Mouse (Mus musculus): ENCODE data around the gene Slc17a5. TPM values are rescaled to one million over a fixed set of nuclear protein-coding genes. Genes with fewer than 3 reads are reported as not detected.

The Slc17a5 gene
- total and polyA plus RNA-seq, 2 experiments, result 10.9 to 16.4 TPM

DNA sequence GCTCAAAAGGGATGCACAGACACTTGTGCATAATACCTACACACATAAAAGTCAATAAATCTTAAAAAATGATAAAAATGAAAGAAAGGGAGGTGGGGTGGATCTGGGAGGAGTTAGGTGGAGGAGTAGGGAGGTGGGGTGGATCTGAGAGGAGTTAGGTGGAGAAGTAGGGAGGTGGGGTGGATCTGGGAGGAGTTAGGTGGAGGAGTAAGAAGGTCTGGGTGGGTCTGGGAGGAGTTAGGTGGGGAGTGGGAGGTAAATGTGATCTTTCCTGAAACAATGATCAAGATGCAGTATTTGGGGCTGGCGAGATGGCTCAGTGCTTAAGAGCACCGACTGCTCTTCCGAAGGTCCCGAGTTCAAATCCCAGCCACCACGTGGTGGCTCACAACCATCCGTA, 82.6 kb downstream of the Slc17a5 start:
- H3K36me3 ChIP-seq (ENCODE audit: control insufficient read depth, insufficient read depth, low read length), result no peaks in the 10 kb centered on the region
- WGBS, result 87% methylated on average over 6 of the region's 6 CpGs
- no peak overlapping the region for H3K9ac ChIP-seq (ENCODE audit: low read depth, low read length)
- TF ChIP-seq POLR2A (IDR thresholded peaks at IDR 0.05; ENCODE audit: extremely low read depth, insufficient read depth, low read length) (no peak), CTCF (IDR thresholded peaks at IDR 0.05; ENCODE audit: low read depth, low read length) (no peak)
- no peak overlapping the region for H3K27ac ChIP-seq (replicated peaks; ENCODE audit: insufficient read depth, low read depth, low read length)
- no peak overlapping the region for H3K4me3 ChIP-seq (ENCODE audit: insufficient read depth, low read depth, low read length)
- no peaks in the 10 kb centered on the region for H3K27me3 ChIP-seq (ENCODE audit: control insufficient read depth, insufficient read depth, low read length)
- H3K4me1 ChIP-seq (ENCODE audit: control insufficient read depth, insufficient read depth, low read length), result peaks cover 8% of the 10 kb centered on the region
- no peaks in the 10 kb centered on the region for H3K79me2 ChIP-seq (ENCODE audit: control insufficient read depth, insufficient read depth, low read length)
- no peak for DNase-seq (ENCODE audit: extremely low read depth, low read depth, low spot score)

DNA sequence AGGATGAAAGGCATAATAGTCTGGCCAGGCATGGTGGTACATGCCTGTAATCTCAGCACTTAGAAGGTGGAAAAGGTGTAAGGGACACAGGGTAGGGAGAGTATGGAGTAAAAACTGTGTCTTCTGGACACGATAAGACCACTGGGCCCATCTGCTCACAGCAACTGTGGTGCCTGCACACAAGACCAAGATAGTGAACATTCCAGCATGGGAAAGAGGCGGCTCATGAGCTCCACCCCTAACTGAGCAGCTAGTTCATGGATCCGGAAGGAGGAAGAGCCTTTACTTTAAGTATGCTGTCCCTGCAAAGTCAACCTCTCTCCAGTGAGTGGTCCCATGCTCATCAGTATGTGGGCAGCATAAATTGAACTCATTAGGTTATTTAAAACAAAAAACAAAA, 83.2 kb downstream of the Slc17a5 start:
- H3K4me1 ChIP-seq (ENCODE audit: control insufficient read depth, insufficient read depth, low read length), result peaks cover 8% of the 10 kb centered on the region
- DNase-seq (ENCODE audit: extremely low read depth, low read depth, low spot score), result no peak
- no peaks in the 10 kb centered on the region for H3K79me2 ChIP-seq (ENCODE audit: control insufficient read depth, insufficient read depth, low read length)
- no peak overlapping the region for H3K4me3 ChIP-seq (ENCODE audit: insufficient read depth, low read depth, low read length)
- 76% methylated on average over 3 of the region's 3 CpGs for WGBS
- no peak overlapping the region for H3K27ac ChIP-seq (replicated peaks; ENCODE audit: insufficient read depth, low read depth, low read length)
- H3K27me3 ChIP-seq (ENCODE audit: control insufficient read depth, insufficient read depth, low read length), result no peaks in the 10 kb centered on the region
- H3K36me3 ChIP-seq (ENCODE audit: control insufficient read depth, insufficient read depth, low read length), result no peaks in the 10 kb centered on the region
- no peak overlapping the region for H3K9ac ChIP-seq (ENCODE audit: low read depth, low read length)
- TF ChIP-seq CTCF (IDR thresholded peaks at IDR 0.05; ENCODE audit: low read depth, low read length), result no peak
- TF ChIP-seq POLR2A (IDR thresholded peaks at IDR 0.05; ENCODE audit: extremely low read depth, insufficient read depth, low read length), result no peak

DNA sequence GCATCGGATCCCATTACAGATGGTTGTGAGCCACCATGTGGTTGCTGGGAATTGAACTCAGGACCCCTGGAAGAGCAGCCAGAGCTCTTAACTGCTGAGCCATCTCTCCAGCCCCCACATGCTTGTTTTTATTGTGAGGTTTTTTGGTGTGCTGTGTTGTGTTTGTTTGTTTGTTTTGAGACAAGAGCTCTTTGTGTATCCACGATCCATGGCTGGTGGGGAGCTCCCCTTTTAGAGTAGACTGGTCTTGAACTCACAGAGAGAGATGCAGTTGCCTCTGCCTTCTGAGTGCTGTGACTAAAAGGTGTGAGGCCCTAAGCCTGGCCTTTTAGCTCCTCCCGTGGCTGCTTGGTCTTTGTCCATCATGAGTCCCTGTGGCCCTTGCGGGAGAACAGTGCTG, 83.7 kb downstream of the Slc17a5 start:
- H3K27me3 ChIP-seq (ENCODE audit: control insufficient read depth, insufficient read depth, low read length), result no peaks in the 10 kb centered on the region
- H3K79me2 ChIP-seq (ENCODE audit: control insufficient read depth, insufficient read depth, low read length), result no peaks in the 10 kb centered on the region
- DNase-seq (ENCODE audit: extremely low read depth, low read depth, low spot score), result no peak
- TF ChIP-seq POLR2A (IDR thresholded peaks at IDR 0.05; ENCODE audit: extremely low read depth, insufficient read depth, low read length) (no peak), CTCF (IDR thresholded peaks at IDR 0.05; ENCODE audit: low read depth, low read length) (no peak)
- no peak overlapping the region for H3K27ac ChIP-seq (replicated peaks; ENCODE audit: insufficient read depth, low read depth, low read length)
- no peak overlapping the region for H3K4me3 ChIP-seq (ENCODE audit: insufficient read depth, low read depth, low read length)
- WGBS, result 86% methylated on average over 4 of the region's 4 CpGs
- H3K9ac ChIP-seq (ENCODE audit: low read depth, low read length), result no peak overlapping the region
- no peaks in the 10 kb centered on the region for H3K36me3 ChIP-seq (ENCODE audit: control insufficient read depth, insufficient read depth, low read length)
- peaks cover 8% of the 10 kb centered on the region for H3K4me1 ChIP-seq (ENCODE audit: control insufficient read depth, insufficient read depth, low read length)

DNA sequence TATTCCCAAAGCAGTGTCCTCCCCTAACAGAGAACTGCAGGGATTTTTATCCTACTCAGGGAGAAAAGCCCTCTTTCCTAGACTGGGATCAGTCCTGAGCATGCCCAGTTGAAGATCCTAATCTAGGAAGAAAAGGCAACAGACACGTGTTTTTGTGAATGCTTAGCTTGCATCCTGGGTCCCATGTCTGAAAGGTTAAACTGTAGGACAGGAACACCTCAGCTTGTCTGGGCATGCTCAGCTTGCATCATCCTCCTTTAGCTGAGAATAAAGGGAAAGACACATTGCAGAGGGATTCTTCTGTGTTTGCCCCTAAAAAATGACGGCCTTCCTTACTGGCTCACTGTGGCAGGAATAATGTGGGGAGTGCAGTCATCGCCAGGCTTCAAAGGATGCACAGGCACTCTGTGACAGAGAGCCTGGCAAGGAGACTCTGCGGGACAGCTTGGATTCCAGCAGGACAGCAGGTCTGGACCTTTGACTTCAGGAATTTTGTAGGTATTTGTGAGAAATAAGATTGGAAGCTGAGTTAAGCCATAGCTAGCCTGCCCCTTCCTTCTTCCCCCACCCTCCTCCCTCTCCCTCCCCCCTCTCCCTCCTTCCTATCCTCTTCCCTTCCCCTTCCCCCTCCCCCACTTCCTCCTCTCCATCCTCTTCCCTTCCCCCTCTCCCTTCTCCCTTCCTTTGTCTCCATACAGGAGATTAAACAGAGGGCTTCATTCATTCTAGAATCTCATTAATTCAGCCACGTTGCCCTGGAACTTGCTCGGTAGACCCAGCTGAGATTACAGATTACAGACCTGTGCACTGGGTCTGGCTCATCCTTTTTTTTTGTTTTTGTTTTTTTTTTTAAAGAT, 84.4 kb downstream of the Slc17a5 start:
- H3K27ac ChIP-seq (replicated peaks; ENCODE audit: insufficient read depth, low read depth, low read length), result no peak overlapping the region
- DNase-seq (ENCODE audit: extremely low read depth, low read depth, low spot score), result no peak
- TF ChIP-seq POLR2A (IDR thresholded peaks at IDR 0.05; ENCODE audit: extremely low read depth, insufficient read depth, low read length), result no peak
- TF ChIP-seq CTCF (IDR thresholded peaks at IDR 0.05; ENCODE audit: low read depth, low read length), result no peak
- no peaks in the 10 kb centered on the region for H3K79me2 ChIP-seq (ENCODE audit: control insufficient read depth, insufficient read depth, low read length)
- H3K4me3 ChIP-seq (ENCODE audit: insufficient read depth, low read depth, low read length), result no peak overlapping the region
- H3K4me1 ChIP-seq (ENCODE audit: control insufficient read depth, insufficient read depth, low read length), result peaks cover 8% of the 10 kb centered on the region
- no peaks in the 10 kb centered on the region for H3K27me3 ChIP-seq (ENCODE audit: control insufficient read depth, insufficient read depth, low read length)
- WGBS, result 55% methylated on average over 6 of the region's 6 CpGs
- H3K36me3 ChIP-seq (ENCODE audit: control insufficient read depth, insufficient read depth, low read length), result no peaks in the 10 kb centered on the region
- H3K9ac ChIP-seq (ENCODE audit: low read depth, low read length), result no peak overlapping the region

DNA sequence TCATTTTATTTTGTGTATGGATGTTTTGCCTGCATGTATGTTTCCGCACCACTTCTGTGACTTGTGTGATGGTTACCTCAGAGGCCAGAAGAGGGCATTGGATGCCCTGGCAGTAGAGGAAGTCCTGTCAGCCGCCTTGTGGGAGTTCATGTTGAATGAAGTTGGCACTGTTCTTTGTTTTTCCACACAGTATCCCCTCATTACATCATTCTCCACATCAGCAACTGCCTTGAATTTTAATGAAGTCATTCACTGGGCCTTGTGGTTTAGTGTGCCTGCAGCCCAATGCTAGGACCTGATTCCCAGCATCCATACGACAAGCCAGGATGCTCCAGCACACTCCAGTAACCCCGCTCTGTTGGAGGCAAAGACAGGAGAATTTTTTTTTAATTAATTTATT, 86.6 kb downstream of the Slc17a5 start:
- H3K4me1 ChIP-seq (ENCODE audit: control insufficient read depth, insufficient read depth, low read length), result peaks cover 8% of the 10 kb centered on the region
- no peaks in the 10 kb centered on the region for H3K36me3 ChIP-seq (ENCODE audit: control insufficient read depth, insufficient read depth, low read length)
- 77% methylated on average over 4 of the region's 4 CpGs for WGBS
- H3K27ac ChIP-seq (replicated peaks; ENCODE audit: insufficient read depth, low read depth, low read length), result no peak overlapping the region
- TF ChIP-seq CTCF (IDR thresholded peaks at IDR 0.05; ENCODE audit: low read depth, low read length) (0 out of 2 replicates have a peak, but pooled peaks have one; percentile 9), POLR2A (IDR thresholded peaks at IDR 0.05; ENCODE audit: extremely low read depth, insufficient read depth, low read length) (no peak)
- no peak overlapping the region for H3K4me3 ChIP-seq (ENCODE audit: insufficient read depth, low read depth, low read length)
- H3K79me2 ChIP-seq (ENCODE audit: control insufficient read depth, insufficient read depth, low read length), result no peaks in the 10 kb centered on the region
- no peaks in the 10 kb centered on the region for H3K27me3 ChIP-seq (ENCODE audit: control insufficient read depth, insufficient read depth, low read length)
- no peak overlapping the region for H3K9ac ChIP-seq (ENCODE audit: low read depth, low read length)
- DNase-seq (ENCODE audit: extremely low read depth, low read depth, low spot score), result peak; percentile 32

DNA sequence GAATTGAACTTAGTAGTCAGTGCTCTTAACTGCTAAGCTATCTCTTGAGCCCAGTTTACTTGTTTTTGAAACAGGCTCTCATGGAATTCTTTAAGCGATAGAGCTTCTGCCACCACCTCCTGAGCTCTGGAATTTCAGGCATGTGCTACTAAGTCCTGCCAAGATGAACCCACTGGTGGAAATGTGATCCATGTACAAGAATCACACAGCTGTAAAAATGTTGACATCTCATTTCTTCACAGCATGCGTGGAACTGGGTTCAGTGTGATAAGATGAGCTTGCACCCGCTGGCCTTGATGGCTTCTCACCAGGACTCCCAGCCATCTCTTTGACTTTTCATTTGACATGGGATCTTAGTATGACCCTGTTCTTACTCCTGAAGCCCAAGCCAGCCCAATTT, 87.5 kb downstream of the Slc17a5 start:
- no peak for DNase-seq (ENCODE audit: extremely low read depth, low read depth, low spot score)
- 0 out of 2 replicates have a peak, but pooled peaks cover 3% of the 10 kb centered on the region for H3K4me1 ChIP-seq (ENCODE audit: control insufficient read depth, insufficient read depth, low read length)
- no peaks in the 10 kb centered on the region for H3K79me2 ChIP-seq (ENCODE audit: control insufficient read depth, insufficient read depth, low read length)
- 88% methylated on average over 3 of the region's 3 CpGs for WGBS
- TF ChIP-seq POLR2A (IDR thresholded peaks at IDR 0.05; ENCODE audit: extremely low read depth, insufficient read depth, low read length), result no peak
- H3K4me3 ChIP-seq (ENCODE audit: insufficient read depth, low read depth, low read length), result no peak overlapping the region
- H3K9ac ChIP-seq (ENCODE audit: low read depth, low read length), result no peak overlapping the region
- H3K27ac ChIP-seq (replicated peaks; ENCODE audit: insufficient read depth, low read depth, low read length), result no peak overlapping the region
- H3K36me3 ChIP-seq (ENCODE audit: control insufficient read depth, insufficient read depth, low read length), result no peaks in the 10 kb centered on the region
- H3K27me3 ChIP-seq (ENCODE audit: control insufficient read depth, insufficient read depth, low read length), result no peaks in the 10 kb centered on the region
